Mouse (Mus musculus): ENCODE data around the gene Mafg.
"Not testable (repeated sequence)": the region's sequence is repeated elsewhere in the genome, so short reads cannot be mapped to it uniquely, and the experiment has no call there.

The Mafg gene

DNA sequence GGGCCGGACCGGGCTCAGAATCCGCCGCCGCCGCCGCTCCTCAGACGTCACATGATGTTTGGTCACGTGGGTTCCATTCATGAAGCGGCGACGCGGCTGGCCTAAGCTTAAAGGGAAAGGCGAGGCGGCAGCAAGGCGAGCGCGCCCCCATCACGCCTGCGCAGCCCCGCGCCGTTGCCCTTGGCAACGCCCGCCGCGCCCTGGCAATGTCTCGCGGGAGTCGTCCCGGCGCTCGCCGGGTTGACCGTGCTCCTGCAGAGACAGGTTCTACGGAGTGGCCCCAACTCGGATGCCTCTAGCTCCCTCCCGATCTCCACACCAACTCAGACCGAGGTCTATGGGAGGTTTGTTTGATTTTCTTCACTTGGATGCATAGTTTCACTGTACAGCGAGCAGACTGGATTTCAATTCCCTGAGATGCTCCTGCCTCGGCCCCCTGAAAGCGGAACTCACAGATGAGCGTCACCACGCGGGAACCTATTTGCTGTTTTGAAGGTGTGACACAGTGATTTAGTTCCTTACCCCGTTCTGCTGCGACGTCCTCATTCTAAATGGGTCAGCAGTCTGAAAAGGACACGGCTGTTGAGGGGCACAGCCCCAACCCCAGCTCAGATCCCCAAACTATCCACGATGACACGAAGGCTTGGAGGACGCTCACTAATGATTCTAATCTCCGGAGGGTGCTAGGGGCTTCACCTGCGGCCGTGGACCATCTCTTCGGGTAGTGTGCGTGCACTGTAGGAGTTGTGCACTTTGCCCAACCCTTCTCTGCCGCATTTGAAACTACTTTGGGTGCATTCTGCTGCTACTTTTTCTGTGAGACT, at the start of gene Mafg:
Gene Mafg (minus strand): TSS at position 81 of the 824 bp plus-strand sequence.
- peak; percentile 89 for DNase-seq (ENCODE audit: low spot score)

DNA sequence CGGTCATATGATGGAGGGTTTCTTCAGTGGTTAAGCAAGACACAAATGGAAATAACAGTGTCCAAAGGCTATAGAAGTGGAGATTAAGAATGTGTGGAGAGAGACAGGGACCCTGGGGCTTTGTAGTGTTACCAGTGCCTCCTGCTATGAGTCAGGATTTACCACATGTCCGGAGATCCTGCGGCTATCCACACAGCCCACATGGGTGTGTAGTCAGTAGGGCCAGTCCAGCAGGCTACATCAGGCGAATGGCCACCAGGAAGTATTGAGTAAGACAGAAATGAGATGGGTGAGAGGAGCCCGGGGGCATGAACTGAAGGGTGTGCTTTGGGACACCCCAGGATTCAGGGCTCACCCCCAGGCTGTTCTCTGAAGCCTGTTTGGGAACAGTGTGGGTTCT, 49.3 kb upstream of the Mafg start:
- DNase-seq (ENCODE audit: low spot score): no peak

DNA sequence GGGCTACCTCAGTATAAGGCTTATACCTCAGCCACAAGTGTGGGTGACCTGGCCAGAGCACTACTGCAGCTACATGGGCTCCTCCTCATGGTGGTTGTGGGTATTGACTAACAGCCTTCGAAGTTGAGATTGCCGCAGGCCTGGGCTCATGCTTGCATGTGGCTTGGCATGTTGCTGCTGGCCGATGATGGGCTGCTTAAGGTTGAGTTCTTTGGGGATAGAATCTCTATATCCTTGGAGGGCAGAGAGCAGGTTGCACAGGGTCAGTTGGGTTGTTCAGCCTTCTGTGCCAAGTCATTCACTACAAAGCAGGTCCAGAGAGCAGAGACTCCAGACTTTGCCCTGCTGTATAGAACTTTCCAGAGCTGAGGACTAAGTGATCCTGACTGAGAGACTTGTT, 46.5 kb upstream of the Mafg start:
- no peak for DNase-seq (ENCODE audit: low spot score)

DNA sequence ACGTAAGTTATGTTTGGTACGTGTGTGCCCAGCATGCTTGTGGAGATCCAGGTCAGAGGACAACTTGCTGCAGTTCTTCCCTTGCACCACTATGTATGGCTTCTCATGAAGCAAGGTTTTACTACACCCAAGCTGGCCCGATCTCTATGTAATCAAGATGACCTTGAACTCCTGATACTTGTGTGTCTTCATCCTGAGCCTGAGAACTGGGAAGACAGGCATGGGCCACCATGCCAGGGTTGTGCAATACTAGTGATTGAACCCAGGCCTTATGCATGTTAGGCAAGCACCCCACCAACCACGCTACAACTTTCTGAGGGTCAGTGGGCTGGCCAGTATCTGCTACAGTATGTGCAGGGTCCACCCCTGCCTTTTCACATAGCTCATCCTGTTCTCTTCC, 43.6 kb upstream of the Mafg start:
- DNase-seq (ENCODE audit: low spot score): no peak

DNA sequence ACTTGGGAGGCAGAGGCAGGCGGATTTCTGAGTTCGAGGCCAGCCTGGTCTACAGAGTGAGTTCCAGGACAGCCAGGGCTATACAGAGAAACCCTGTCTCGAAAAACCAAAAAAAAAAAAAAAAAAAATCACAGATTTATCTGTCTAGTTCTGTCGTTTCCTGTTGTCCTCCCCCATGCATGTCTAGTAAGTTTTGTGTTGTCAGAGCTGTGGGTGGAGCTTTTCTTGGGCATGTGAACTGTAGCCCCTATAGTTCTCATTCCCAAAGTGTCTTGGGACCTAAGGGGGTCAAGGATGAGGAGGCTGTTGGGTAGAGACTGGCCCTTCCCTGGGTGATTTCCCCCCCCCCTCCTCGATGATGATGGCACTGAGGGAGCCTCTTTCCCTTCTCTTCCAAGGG, 42.5 kb upstream of the Mafg start:
- DNase-seq (ENCODE audit: low spot score): not testable (repeated sequence)

DNA sequence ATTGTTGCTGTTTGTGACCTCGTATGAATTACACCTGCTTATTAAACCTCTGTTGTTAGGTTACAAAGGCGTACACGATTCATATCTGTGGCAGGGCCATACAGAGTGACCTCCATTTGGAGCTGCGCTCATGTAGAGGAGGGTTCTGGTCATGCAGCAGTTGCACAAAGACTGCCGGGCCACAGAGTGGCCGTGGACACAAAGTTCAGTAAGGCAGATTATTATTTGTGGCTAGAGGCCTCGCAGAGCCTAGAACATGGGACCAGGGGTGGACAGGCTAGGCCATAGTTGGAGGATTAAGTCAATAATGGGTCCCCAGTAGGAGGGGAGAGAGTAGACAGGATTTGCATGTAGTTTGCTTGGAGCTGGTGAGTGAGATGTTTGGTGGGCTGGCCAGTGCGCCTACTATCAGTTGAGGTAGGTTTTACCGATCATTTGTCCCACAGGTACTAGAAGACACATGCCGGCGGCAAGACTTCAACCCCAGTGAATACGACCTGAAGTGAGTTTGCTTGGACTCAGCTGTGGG, 40.3 kb upstream of the Mafg start:
- DNase-seq (ENCODE audit: low spot score): no peak

DNA sequence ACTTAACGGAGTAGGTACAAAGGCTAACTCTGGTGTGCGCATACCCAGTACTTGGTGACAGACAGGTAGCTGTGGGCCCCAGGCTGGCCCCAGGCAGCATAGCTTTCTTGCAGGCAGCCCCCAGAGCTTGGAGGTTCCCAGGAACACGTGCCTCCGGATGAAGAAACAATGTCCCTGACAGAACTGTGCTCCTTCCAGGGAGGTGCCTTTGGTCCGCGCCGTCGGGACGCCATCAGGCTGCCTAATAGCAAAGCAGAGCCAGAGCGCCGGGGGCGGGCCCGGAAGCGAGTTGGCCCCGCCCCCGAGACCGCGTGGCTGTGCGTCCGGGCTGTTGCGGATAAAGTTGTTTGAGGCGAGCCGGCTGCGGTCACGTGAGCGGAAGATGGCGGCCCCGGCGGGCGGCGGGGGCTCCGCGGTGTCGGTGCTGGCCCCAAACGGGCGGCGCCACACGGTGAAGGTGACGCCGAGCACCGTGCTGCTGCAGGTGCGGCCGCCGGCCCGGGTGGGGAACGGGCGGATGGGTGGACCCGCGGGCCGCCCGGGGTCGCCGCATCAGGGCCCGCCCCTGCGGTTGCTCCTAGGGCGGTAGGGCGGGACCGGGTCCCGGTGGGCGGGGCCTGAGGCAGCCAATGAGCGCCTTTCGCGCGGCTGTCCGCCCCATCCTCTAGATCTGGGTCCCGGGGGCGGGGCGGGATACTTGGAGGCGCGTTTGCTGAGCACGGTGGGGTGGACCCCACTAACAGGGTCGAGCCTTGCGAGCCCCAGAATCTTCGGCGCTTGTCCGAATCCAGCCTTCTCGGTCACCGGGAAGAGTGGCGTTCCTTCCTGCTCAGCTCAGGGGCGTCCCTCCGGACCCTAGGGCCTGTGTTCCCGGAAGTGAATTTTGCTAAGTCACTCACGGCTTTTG, 39.5 kb upstream of the Mafg start, which contains the start of gene Aspscr1:
Gene Aspscr1 (plus strand): TSS at position 287 of the 907 bp plus-strand sequence.
- DNase-seq (ENCODE audit: low spot score): peak; percentile 90

DNA sequence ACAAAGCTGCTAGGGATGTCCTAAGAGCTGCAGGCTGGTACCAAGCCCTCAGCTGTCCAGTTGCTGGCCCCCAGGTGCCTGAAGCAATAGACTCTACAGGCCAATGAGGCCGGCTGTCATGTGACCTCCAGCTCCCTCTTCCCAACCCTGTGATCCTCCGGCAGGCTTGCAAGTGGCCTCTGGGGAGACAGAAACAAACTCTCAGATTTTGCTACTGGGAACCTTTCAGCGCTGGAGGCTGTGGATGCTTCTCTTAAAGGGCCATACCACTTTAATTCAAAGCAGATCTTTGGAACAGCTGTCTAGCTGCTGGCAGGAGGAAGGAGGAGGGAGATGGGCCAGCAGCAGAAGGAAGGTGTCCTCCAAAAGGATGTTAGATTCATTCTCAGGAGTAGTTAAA, 33.2 kb upstream of the Mafg start:
- DNase-seq (ENCODE audit: low spot score): no peak

DNA sequence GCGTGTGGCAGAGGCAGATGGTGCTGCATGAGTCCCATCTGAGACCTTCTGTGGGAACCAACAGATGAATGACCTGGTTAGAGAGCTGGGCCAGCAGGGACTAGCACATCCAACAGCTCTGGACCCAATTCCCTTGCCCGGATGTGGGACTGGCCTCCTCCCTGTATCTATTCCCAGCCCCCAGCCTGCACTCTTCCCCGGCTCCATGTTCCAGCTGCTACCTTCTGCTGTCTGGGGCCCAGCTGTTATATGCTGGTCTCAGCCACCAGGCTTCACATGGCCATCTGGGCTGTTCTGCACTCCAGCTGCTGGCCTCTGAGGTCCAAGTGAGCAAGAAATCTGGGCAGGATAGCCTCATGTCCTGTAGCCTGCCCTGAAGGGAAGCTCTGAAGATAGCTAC, 32.0 kb upstream of the Mafg start:
- no peak for DNase-seq (ENCODE audit: low spot score)

DNA sequence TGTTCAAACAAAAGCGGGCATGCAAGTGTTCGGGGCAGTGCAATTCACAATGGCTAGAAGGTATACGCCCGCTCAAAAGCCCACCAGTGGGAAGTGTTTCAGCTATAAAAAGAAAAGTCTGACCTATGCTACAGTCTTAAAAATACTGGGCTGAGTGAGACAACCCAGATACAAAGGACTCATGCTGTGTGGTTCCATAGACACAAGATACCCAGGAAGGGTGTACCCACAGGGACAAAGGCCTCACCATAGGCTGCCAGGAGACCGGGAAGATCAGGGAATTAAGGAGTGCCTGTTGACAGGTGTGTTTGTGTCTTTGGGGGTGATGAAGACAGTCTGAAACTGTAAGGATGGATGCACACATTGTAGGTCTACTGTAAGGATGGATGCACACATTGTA, 30.3 kb upstream of the Mafg start:
- no peak for DNase-seq (ENCODE audit: low spot score)

DNA sequence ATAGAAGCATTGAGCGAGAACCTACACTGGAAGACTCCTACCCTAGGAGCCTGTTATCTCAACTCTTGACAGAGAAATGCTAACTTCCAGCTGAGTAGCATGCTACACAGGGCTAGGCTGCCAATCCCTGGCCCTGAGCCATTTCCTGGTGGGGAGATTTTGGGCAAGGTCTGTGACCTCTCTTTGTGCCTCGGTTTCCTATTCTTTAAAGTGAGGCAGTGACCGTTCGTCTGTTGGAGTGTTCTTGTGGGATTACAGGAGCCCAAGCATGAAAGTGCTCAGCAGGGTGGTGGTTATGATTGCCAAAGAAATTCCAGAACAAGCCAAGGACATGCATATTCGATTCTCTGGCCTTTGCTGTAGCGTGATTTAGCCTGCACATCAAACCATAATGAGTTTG, 29.4 kb upstream of the Mafg start:
- no peak for DNase-seq (ENCODE audit: low spot score)

DNA sequence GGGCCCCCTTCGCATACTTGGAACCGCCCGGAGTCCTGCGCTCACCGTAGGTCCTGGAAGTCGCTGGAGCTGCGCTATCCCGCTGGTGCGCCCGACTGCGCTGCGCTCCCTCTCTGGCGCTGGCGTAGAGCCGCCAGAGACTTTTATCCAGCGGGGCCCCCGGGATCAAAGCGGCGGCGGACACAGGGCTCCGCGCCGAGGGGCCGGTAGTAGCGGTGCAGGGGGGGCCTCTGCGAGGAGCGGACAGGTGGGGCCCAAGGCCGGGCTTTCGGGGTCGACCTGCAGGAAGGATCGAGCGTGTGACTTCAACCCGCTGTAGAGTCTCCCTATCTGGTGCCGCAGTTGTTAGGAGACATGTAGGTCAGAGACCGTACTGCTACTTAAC, 27.7 kb upstream of the Mafg start, which contains the start of gene Notum:
Gene Notum (minus strand): TSS at position 100 of the 385 bp plus-strand sequence.
- no peak for DNase-seq (ENCODE audit: low spot score)

DNA sequence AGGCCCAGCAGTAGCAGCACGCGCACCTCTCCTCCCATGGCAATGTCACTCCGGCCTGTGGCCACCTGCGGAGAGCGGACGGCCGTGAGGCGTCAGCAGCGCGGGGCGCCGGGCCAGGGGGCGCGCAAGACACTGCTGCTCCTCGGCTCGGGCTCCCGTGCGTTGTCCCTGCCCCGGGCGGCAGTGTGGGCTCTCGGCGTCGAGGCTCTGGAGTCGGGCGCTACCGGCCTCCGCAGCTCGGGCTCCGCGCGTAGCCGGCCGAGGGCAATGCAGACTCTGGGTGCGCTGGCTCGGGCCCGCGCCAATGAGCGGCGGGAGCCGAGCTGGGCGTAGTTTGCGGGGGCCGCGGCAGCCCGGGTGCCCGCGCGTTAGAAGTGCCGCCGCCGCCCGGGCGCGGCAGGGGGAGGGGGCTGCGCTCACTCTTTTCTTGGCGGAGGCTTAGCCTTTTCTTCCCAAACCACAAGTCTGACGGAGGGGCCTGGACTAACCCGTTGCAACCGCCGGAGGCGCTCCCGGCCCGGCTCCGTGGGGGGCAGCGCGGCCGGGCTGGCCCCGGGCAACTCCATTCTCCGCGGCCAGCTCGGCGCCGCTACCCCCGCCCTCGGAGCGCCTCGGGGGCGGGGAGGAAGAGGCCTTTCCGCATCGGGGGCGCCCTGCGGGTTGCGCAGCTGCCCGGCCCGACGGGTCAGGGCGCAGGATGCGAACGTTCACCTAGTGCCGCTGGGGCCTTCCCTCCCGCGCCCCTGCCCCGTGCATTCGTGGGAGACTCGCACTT, 27.1 kb upstream of the Mafg start:
- DNase-seq (ENCODE audit: low spot score): no peak

DNA sequence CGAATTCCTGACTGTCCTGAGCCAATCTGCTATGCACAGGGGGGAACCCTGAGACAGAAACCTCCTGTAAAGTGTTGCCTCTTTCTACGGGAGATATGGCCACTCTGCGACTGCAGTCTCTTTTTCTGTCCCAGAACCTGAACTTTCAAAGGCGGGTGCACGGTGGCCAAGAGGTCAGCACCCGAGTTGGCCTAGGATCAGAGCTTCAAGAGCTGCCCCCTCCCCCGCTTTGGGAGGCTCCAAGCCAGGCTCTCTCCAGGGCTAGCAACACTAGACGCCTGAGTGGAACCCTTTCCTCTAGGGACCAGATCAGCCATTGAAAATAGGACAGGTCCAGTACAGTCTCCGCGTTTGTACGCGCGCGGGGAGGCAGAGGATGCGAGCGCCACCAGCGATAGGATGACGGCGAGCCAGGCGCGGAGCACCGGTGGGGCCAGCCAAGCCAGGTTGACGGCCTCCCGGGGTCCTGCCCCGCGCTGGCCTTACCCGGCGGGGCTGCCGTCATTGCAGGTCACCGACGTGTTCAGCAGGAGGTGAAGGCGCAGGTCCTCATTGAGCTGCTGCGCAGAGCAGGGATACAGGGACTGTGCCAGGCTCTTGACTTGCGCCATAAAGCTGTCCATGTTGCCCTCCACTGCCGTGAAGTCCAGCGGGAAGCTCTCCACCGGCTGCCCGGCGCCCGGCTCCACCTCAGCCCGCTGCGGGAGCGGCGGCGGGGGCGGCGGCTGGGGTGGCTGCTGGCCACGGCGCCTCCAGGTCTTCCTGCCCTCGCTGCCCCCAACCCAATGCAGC, 26.3 kb upstream of the Mafg start:
- DNase-seq (ENCODE audit: low spot score): no peak

DNA sequence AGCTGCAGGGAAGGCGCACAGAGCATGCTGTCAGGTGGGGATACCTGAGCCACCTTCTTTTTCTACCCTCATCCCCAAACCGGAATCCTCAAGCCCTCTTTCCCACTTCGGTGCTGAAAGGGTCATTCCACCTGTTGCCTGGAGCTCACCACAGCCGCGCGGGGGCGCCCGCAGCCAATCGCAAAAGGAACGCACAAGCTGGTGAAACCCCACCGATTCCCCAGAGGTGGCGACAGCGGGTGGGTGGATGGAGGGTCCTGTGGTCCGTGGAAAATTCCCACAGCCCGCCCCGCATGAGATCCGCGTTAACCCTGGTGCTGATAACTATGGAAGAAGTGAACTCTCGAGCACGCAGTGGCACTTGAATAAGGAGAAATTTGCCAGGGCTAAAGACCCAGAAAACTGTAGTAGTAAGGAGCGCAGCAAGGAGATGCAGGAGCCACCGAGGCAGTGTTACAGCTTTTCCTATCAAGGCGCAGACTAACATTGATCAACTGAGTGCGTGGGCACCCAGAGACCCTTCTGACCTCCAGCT, 25.5 kb upstream of the Mafg start:
- DNase-seq (ENCODE audit: low spot score): peak; percentile 47

DNA sequence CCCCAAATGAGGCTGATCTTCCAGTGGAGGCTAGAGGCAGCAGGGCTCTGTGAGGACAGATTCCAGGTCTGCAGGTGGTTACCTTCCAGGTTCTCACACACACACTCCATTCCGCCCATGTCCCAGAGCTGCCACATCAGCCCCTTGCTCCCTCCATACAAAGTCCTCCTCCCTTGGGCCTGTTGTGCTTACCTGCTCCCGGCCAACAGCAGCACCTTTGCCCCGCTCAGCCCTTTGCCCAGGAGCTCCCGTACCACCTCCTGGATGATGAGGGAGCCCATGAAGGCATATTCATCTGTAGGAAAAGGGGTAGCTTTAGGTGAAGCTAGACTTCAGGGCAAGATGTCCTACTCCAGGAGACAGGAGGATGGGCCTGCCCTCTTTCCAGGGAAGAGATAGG, 23.9 kb upstream of the Mafg start:
- DNase-seq (ENCODE audit: low spot score): no peak

DNA sequence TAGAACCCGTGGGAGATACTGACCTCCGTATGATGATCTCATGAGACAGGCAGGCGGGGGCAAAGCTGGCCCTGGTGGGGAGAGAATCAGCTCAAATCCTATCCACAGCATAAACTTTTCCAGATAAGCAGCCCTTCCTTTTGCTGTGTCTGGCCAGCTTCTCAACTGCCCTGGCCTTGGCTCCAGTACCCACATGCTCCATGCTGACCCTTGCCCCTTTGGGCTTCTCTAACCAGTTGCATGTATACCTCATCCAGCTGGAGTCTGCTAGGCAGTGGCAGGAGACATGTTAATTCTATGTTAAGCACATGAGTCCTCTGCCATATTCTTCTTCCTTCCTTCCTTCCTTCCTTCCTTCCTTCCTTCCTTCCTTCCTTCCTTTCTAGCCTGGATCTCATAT, 21.3 kb upstream of the Mafg start:
- no peak for DNase-seq (ENCODE audit: low spot score)

DNA sequence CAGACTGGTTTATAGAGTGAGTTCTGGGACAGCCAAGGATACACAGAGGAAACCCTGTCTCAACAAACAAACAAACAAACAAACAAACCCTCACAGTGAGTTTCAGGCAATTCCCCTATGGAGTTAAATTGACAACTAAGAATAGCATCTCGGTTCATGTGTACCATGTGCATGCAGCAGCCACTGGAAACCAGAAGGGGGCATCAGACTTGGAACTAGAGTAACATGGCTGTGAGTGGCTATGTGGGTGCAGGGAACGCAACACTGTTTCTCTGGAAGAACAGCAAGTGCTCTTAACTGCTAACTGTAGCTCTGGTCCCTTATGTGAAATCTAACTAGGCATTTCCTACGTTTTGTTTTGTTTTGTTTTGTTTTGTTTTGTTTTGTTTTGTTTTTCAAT, 18.5 kb upstream of the Mafg start:
- DNase-seq (ENCODE audit: low spot score): no peak

DNA sequence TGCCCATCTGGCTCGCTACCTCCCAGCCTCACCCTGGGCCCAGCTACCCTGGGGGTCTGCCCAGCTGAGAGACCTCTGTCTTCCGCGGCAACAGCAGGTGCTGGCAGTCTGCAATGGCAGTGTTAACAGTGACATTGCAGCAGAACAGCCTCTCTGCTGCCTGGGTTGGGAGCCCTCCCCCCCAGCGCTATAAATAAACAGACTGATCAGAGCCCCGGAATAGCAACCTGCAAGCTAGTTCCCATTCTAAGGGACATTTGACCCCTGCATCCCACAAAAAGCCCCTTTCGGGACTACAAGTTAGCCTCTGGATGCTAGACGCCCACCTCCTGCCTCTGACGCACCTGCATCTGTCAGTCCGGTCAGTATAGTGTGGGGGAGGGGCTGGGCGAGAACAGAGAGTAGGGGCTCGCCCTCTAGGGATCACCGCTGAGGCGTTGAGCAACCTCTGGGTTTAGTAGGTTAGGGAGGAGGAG, 14.6 kb upstream of the Mafg start, which contains the start of gene Myadml2:
Gene Myadml2 (minus strand): TSS at position 158 of the 476 bp plus-strand sequence.
- no peak for DNase-seq (ENCODE audit: low spot score)

DNA sequence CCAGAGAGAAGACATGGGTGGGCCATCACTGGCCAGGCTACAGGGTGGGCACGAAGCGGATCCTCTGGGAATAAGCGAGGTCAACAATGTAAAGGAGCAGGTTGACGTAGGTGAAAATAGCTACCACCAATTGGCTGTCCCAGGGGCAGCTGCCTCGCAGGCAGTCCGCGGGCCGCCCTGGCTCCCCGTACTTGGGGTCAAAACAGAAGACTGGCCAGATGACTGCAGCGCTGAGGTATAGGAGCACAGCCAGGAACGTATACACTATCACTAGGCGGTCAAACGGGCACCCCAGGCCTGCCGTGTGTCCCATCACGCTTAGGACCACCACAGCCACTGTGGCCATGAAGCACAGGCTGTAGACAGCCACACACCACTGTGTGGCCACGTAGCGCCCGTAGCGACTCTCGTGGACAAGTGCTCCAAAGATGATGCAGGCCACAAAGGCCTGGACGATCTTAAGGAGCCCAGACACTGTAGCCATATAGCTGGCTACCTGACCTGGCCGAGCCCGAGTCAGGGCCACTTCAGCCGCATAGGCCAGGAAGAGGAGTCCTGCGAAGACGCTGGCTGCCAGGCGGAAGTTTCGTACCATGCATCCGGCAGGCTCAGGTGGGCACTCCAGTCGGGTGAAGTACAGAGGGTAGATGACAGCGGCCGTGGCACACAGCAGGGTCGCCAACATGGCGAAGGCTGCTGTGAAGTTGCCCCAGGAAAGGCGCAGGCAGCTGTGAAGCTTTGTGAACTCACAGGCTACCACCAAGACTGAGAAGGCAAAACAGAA, 13.8 kb upstream of the Mafg start:
- DNase-seq (ENCODE audit: low spot score): no peak

Measured in left cerebral cortex, adult 11 months (tissue).